Mouse (Mus musculus) heart, embryonic 16.5 days (tissue): ENCODE measurements around the gene Spats1. TPM values are rescaled to one million over a fixed set of nuclear protein-coding genes. Genes with fewer than 3 reads are reported as not detected.

Experiments
- ATAC-seq: fragments of 200-750 bp; cut with Nextera tagmentation; replicated peaks from 2 replicates; pipeline ENCODE4 v1.8.0; 2017; ENCODE audit warnings: moderate number of reproducible peaks; ENCODE audit not compliant: insufficient read depth, low FRiP score; ENCODE audit errors: extremely low read depth
- H3K27ac ChIP-seq: fragments of 300-500 bp; sonication (generic); 2 replicates; pipeline ENCODE4 v1.5.1; 2014; ENCODE audit warnings: mild to moderate bottlenecking, low read length, control low read depth, moderate library complexity
- H3K27me3 ChIP-seq: fragments of 300-500 bp; sonication (generic); 2 replicates; pipeline ENCODE4 v1.6.1; 2014; ENCODE audit warnings: low read length, mixed read lengths; ENCODE audit not compliant: control insufficient read depth, insufficient read depth
- H3K36me3 ChIP-seq: fragments of 300-500 bp; sonication (generic); 2 replicates; pipeline ENCODE4 v1.6.1; 2014; ENCODE audit not compliant: control insufficient read depth, insufficient read depth
- H3K4me1 ChIP-seq: fragments of 300-500 bp; sonication (generic); 2 replicates; pipeline ENCODE4 v1.6.1; 2014; ENCODE audit warnings: low read length, mixed read lengths; ENCODE audit not compliant: control insufficient read depth, insufficient read depth
- H3K4me2 ChIP-seq: fragments of 300-500 bp; sonication (generic); 2 replicates; pipeline ENCODE4 v1.6.1; 2014; ENCODE audit warnings: low read depth, mild to moderate bottlenecking, control low read depth, low read length
- H3K4me3 ChIP-seq: fragments of 300-500 bp; sonication (generic); 2 replicates; pipeline ENCODE4 v1.5.1; 2014; ENCODE audit warnings: mild to moderate bottlenecking, control low read depth, low read length
- H3K9ac ChIP-seq: fragments of 300-500 bp; sonication (generic); 2 replicates; pipeline ENCODE4 v1.6.1; 2014; ENCODE audit warnings: low read length, control low read depth
- H3K9me3 ChIP-seq: fragments of 300-500 bp; sonication (generic); replicated peaks from 2 replicates; pipeline ENCODE4 v1.6.1; 2016; ENCODE audit warnings: low read length; ENCODE audit not compliant: control insufficient read depth
- WGBS: fragments of 180-500 bp; shearing (Covaris S2); extraction: QIAGEN DNeasy Blood & Tissue Kit; methylation state at CpG from one replicate; pipeline ENCODE4 v1.1.7; 2014; 5-methylcytosine and 5-hydroxymethylcytosine counted together
- polyA plus RNA-seq: library from polyadenylated mRNA; unstranded; fragments of >200 nt; fragmentation: Nextera tagmentation; extraction: Ambion mirVana; gene quantifications from 2 replicates; pipeline ENCODE4 v1.2.1, GENCODE M21; 2015

Gene Spats1
- 1.2 and 1.5 TPM in 2 replicates for polyA plus RNA-seq

DNA sequence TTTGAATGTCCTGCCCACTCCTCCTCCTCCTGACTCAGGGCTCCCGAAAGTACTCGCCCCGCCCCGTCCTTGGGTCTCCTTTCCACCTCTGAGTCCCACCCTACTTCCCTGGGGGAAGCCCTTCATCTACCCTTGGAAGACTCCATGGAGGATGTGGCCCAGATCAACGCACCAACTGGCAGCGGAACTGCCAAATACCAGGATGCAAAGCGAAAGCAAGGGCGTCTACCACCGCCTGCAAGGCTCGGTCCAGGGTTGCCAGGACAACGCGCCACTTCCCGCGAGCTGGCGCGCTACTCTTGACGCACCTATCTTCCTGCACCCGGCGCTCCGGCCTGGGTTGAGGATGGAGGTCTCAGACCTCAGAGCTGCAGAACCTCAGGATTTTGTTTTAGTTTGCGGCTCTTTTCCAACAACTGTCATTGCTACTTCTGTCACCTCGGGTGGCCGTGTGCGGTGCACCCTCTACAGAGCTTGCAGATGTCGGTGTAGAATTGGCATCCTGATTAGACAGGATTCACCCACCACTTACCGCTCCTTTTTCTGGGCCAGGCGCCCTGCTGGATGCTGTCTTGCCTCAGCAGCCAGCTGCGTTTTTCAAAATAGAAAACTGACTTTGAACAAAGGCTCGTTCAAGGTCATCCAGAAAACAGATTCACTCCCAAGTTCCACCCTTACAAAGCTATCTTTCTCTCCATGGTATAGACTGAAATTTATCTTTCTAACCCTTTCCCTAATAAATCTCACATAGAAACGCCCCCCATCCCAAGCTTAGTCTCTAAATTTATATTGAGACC, at the start of gene Spats1:
TSS of gene Spats1 (minus strand) at position 747 of the 797 bp plus-strand sequence.
- Histone ChIP-seq H3K4me1 (peaks cover 10% of the 10 kb centered on the region), H3K9ac (peak within 1 kb of the TSS; percentile 65), H3K4me2 (peak within 1 kb of the TSS; percentile 83), H3K27ac (no peak within 1 kb of the TSS), H3K27me3 (peaks cover 5% of the 10 kb centered on the region; the same call in 1 of the 2 replicates), H3K4me3 (peak within 1 kb of the TSS; percentile 58), H3K36me3 (no peaks in the 10 kb centered on the region), H3K9me3 (no peaks in the 10 kb centered on the region)
- peak; percentile 61 for ATAC-seq
- WGBS: 4% methylated on average over 30 of the region's 30 CpGs

DNA sequence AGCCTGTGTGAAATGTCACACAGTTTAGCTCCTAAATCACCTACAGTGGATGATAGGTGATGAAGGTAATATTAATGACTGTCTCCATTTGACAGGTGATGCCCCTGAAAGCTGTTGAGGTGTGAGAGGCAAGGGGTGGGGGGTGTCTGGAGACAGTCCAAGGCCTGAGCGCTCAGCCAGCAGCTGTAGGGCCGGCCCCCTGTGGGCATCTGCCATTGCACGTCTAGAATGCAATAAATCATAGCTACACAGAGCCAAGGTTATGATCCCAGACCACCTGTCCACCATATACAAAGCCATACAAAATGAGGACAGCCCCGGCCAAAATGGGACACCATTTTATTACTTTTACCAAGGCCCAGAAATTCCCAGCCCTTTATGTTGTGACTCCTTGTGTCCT, 49.7 kb upstream of the Spats1 start:
- no peaks in the 10 kb centered on the region for H3K9me3 ChIP-seq
- ATAC-seq: no peak
- H3K9ac ChIP-seq: no peak overlapping the region
- WGBS: 70% methylated on average over 4 of the region's 4 CpGs
- H3K36me3 ChIP-seq: peaks cover 4% of the 10 kb centered on the region; the same call in 1 of the 2 replicates
- no peak overlapping the region for H3K27ac ChIP-seq
- H3K27me3 ChIP-seq: peaks cover 11% of the 10 kb centered on the region
- peaks cover 11% of the 10 kb centered on the region for H3K4me1 ChIP-seq
- H3K4me2 ChIP-seq: no peak overlapping the region
- no peak overlapping the region for H3K4me3 ChIP-seq

DNA sequence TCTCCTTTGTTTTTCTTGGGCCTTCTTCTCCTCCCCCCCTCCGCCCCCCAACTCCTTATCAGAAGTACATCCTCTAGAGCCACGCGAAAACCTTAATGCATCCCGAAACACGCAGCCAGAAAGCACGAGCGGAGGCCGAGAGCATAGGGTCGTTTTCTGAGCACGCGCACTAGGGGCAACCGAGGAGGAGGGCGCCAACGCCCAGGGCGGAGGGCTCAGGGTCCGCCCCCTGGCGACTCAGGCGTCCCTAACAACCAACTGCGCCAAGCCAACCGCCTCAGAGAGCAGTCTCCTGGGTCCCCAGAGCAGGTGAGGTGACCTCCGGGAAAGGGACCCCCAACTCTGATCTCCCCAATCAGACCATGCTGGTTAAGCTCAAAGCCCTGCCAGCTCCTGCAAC, 48.0 kb upstream of the Spats1 start, which contains the start of gene Tcte1:
TSS of gene Tcte1 (plus strand) at position 172 of the 400 bp plus-strand sequence.
- Histone ChIP-seq H3K4me3 (peak within 1 kb of the TSS; percentile 50), H3K4me2 (peak within 1 kb of the TSS; percentile 77), H3K9ac (peak within 1 kb of the TSS; percentile 56), H3K36me3 (peaks cover 4% of the 10 kb centered on the region; the same call in 1 of the 2 replicates), H3K27me3 (0 out of 2 replicates have a peak, but pooled peaks cover 4% of the 10 kb centered on the region), H3K9me3 (no peaks in the 10 kb centered on the region), H3K4me1 (peaks cover 11% of the 10 kb centered on the region), H3K27ac (no peak within 1 kb of the TSS)
- WGBS: under 1% methylated on average over 21 of the region's 21 CpGs
- peak; percentile 66 for ATAC-seq

DNA sequence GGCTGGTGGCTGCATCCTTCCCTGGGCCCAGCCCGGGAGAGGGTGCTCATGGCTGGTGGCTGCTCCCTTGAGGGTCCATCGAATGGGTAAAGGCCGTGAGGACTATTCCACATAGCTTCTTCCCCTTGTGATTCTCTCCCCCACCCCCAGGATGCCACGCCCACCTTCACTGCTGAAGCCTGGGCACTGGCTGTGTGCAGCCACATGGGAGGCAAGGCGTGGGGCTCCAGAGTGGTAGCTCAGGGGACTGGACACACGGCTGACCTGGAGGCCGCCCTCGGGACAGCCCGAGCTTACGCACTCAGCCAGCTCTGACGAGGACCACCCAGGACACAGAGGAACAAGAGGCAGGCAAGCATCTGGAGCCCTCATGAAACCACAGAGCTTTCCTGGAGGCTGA, 44.9 kb upstream of the Spats1 start:
- H3K9me3 ChIP-seq: no peaks in the 10 kb centered on the region
- H3K4me2 ChIP-seq: no peak overlapping the region
- peaks cover 4% of the 10 kb centered on the region; the same call in 1 of the 2 replicates for H3K36me3 ChIP-seq
- no peak overlapping the region for H3K4me3 ChIP-seq
- H3K4me1 ChIP-seq: peaks cover 12% of the 10 kb centered on the region
- ATAC-seq: no peak
- WGBS: 84% methylated on average over 11 of the region's 11 CpGs
- H3K27ac ChIP-seq: no peak overlapping the region
- H3K9ac ChIP-seq: no peak overlapping the region
- H3K27me3 ChIP-seq: 0 out of 2 replicates have a peak, but pooled peaks cover 4% of the 10 kb centered on the region

DNA sequence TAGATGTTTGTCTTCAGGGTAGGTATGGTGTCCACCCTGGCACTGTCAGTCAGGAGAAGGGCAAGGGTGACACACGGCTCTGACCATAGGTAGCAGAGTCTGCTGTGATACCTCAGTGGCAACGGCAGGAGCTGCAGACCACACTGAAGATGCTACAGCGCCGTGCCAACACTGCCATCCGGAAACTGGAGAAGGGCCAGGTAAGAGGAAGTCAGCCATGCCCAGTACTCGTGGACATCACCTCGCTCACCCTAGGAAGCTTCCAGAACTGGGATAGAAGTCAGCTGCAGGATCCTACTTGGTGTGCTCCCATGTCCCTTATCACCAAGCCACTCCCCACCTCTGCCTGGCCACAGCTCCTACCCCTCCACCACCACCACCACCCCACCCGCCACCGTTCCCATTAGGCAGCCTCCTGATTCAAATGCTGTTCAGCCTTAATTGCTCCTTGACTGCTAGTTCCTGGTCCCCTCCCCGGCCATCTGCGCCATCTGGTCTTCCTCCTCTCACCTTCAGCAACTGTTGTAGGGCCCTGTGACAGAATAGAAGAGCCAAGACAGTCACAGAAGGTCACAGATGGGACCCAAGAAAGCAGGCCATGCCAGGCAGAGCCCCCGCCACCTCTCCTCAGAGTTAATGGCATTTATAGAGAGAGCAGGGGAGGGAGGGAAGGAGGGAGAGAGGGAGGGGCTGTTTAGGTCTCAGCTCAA, 43.7 kb upstream of the Spats1 start:
- WGBS: 82% methylated on average over 12 of the region's 12 CpGs
- H3K27ac ChIP-seq: no peak overlapping the region
- H3K36me3 ChIP-seq: peaks cover 4% of the 10 kb centered on the region; the same call in 1 of the 2 replicates
- H3K4me2 ChIP-seq: no peak overlapping the region
- peaks cover 12% of the 10 kb centered on the region for H3K4me1 ChIP-seq
- no peaks in the 10 kb centered on the region for H3K27me3 ChIP-seq
- H3K9ac ChIP-seq: no peak overlapping the region
- no peak for ATAC-seq
- no peaks in the 10 kb centered on the region for H3K9me3 ChIP-seq
- no peak overlapping the region for H3K4me3 ChIP-seq

DNA sequence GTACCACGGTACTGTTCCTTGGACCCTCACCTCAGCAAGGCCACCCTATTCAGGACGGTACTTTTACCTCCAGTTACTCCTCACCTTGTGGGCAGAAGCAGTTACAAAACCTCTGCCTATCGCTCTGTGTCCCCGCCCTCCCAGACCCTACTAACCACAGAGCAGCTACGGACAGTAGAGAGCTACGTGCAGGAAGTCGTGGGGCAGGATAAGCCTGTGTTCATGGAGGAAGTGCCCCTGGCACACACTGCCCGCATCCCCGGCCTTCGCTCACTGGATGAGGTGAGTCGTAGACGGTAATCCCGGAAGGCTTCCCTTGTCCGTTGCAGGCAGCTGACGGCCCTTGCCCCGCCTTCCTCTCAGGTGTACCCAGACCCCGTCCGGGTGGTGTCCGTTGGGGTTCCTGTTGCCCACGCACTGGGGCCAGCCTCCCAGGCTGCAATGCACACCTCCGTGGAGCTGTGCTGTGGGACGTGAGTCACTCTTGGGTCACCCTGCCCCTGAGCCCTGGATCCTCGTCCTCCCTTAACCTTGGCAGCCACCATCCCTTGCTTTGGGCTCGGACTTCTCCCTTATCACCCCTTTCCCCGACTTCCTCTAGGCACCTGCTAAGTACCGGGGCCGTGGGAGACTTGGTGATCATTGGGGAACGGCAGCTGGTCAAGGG, 42.5 kb upstream of the Spats1 start:
- no peak overlapping the region for H3K4me3 ChIP-seq
- no peak for ATAC-seq
- H3K4me2 ChIP-seq: no peak overlapping the region
- H3K9me3 ChIP-seq: no peaks in the 10 kb centered on the region
- H3K36me3 ChIP-seq: peaks cover 4% of the 10 kb centered on the region; the same call in 1 of the 2 replicates
- H3K27ac ChIP-seq: no peak overlapping the region
- WGBS: 87% methylated on average over 28 of the region's 28 CpGs
- peaks cover 8% of the 10 kb centered on the region; the same call in 1 of the 2 replicates for H3K4me1 ChIP-seq
- no peak overlapping the region for H3K9ac ChIP-seq
- H3K27me3 ChIP-seq: no peaks in the 10 kb centered on the region

DNA sequence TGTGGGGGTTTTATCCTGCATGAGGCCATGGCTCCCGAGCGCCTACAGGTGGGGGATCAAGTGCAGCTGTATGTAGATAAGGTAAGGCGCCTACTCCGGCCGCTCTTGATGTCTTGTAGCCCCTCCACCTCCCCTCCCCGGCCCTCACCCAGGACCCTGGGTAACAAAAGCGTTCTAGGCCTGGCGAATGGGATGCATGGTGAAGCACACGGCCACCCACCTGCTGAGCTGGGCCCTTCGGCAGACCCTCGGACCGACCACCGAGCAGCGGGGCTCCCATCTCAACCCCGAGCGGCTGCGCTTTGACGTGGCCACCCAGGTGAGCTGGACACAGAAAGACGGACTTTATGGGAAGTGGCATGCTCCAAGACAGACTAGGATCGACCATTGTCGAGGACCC, 41.9 kb upstream of the Spats1 start:
- Histone ChIP-seq H3K4me1 (peaks cover 7% of the 10 kb centered on the region; the same call in 1 of the 2 replicates), H3K4me2 (no peak overlapping the region), H3K9me3 (no peaks in the 10 kb centered on the region), H3K36me3 (peaks cover 4% of the 10 kb centered on the region; the same call in 1 of the 2 replicates), H3K27me3 (no peaks in the 10 kb centered on the region), H3K27ac (no peak overlapping the region), H3K4me3 (no peak overlapping the region), H3K9ac (no peak overlapping the region)
- ATAC-seq: no peak
- WGBS: 90% methylated on average over 21 of the region's 21 CpGs

DNA sequence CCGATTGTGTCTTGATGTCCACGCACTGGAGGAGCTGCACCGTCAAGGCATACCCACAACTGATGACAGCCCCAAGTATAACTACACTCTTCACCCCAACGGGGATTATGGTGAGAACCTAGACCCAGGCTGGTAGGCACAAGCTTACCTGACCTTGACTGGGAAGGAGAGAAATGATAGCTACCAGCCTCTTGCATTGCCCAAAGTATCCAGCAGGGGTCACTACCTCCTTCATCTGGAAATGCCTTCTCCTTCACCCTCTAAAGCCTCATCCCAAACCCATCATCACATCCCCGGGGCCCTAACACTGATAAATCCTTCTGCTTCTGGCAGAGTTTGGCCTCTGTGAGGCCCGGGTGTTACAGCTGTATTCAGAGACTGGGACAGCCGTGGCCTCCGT, 41.3 kb upstream of the Spats1 start:
- peaks cover 4% of the 10 kb centered on the region; the same call in 1 of the 2 replicates for H3K36me3 ChIP-seq
- H3K9me3 ChIP-seq: no peaks in the 10 kb centered on the region
- peaks cover 6% of the 10 kb centered on the region; the same call in 1 of the 2 replicates for H3K4me1 ChIP-seq
- no peak overlapping the region for H3K4me3 ChIP-seq
- no peaks in the 10 kb centered on the region for H3K27me3 ChIP-seq
- H3K9ac ChIP-seq: no peak overlapping the region
- H3K4me2 ChIP-seq: no peak overlapping the region
- no peak overlapping the region for H3K27ac ChIP-seq
- 30% methylated on average over 8 of the region's 8 CpGs for WGBS
- ATAC-seq: 0 out of 2 replicates have a peak, but pooled peaks have one; percentile 8
